Mouse (Mus musculus): ENCODE measurements around the gene Scfd2. TPM values are rescaled to one million over a fixed set of nuclear protein-coding genes. Genes with fewer than 3 reads are reported as not detected.

Scfd2 gene
- polyA plus RNA-seq, 1 experiment from 2014 or later = 12.9 TPM

DNA sequence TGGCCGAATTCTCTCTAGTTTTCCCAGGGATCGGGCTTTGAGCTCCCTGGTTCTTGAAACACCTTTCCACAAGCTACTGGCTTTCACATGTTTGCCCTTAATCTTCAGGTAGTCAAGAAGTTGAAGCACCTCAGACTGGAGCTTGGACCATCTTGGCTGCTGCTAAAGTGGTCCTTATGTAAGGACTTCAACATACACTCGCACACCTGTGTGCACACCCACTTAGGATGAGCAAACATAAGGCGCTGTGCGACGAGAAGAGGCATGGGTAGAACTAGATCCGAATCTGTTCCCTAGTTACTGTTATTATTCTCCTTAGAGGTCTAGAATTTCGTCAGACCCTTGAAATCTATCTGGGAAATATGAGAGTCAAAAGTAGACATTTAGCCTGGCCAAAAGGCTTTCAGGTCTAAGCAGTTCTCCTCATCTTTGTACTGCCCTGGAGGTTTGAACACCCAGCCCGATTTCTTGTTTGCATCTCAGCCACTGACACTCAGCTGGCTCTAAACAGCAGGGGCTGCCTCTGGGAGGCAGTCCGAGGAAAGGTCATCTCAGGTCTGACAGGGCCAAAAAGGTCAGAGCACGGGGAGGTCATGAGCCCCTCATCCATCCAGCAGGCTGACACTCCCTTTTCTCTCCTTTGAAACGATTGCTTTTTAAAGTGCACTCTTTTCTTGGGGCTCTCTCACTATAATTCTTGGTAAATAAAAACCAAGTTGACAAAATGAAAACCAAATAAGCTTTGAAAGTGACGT is 290.5 kb downstream of the Scfd2 start:
- no peak overlapping the region for H3K4me2 ChIP-seq
- no peak overlapping the region for H3K4me3 ChIP-seq (ENCODE audit: low read depth, low read length)
- H3K27ac ChIP-seq (ENCODE audit: low read depth, low read length) = no peak overlapping the region
- peaks cover 18% of the 10 kb centered on the region for H3K4me1 ChIP-seq (ENCODE audit: control insufficient read depth, insufficient read depth, low read length)
- no peaks in the 10 kb centered on the region for H3K36me3 ChIP-seq (ENCODE audit: control insufficient read depth, insufficient read depth, low read length)
- H3K9me3 ChIP-seq (replicated peaks; ENCODE audit: control insufficient read depth, low read length) = no peaks in the 10 kb centered on the region
- H3K9ac ChIP-seq (ENCODE audit: low read depth, low read length) = no peak overlapping the region
- no peak for ATAC-seq (replicated peaks; ENCODE audit: insufficient number of reproducible peaks, low FRiP score, low TSS enrichment)
- H3K27me3 ChIP-seq (ENCODE audit: control insufficient read depth, insufficient read depth, low read length) = no peaks in the 10 kb centered on the region
- 65% methylated on average over 13 of the region's 13 CpGs for WGBS (ENCODE audit: insufficient replicate concordance)

DNA sequence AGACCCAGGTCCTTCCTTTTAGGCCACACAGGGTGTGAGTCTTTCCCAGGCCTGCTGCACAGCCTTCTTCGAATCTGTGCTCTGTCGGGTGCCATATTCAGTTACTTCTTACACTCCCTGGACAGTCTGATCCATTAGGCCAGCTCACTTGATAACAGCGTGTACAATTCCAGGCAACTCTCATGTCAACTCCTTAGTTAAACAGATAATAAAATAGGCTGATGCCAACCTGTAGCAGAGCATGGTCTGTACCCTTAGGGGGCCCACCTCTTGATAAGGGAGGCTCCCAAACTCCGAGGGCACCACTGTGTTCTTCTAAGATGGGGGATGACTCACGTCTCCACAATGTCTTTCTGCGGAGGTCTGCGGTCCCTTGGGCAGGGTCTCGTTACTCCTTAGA is 291.3 kb downstream of the Scfd2 start:
- no peaks in the 10 kb centered on the region for H3K36me3 ChIP-seq (ENCODE audit: control insufficient read depth, insufficient read depth, low read length)
- no peaks in the 10 kb centered on the region for H3K9me3 ChIP-seq (replicated peaks; ENCODE audit: control insufficient read depth, low read length)
- no peaks in the 10 kb centered on the region for H3K27me3 ChIP-seq (ENCODE audit: control insufficient read depth, insufficient read depth, low read length)
- WGBS (ENCODE audit: insufficient replicate concordance) = 65% methylated on average over 8 of the region's 8 CpGs
- no peak overlapping the region for H3K4me2 ChIP-seq
- no peak overlapping the region for H3K9ac ChIP-seq (ENCODE audit: low read depth, low read length)
- H3K27ac ChIP-seq (ENCODE audit: low read depth, low read length) = no peak overlapping the region
- H3K4me3 ChIP-seq (ENCODE audit: low read depth, low read length) = no peak overlapping the region
- no peak for ATAC-seq (replicated peaks; ENCODE audit: insufficient number of reproducible peaks, low FRiP score, low TSS enrichment)
- H3K4me1 ChIP-seq (ENCODE audit: control insufficient read depth, insufficient read depth, low read length) = peaks cover 17% of the 10 kb centered on the region

DNA sequence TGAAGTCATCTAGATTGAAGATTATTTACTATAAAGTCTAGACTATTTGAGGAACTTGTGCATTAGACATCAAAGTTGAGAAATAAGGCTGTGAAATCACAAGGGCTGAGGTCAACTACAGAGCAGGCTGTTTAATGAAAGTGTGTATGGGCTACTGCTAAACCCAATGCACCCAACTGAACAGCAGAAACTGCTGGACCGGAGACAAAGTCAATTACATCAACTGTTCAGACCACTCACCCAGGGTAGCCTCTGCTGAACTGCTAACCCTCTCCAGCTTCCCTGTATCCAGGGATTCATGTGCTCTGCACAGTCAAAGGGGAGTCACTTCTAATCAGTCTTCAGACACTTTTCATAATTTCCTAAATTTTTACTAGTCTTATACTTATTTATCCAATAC is 292.2 kb downstream of the Scfd2 start:
- no peak for ATAC-seq (replicated peaks; ENCODE audit: insufficient number of reproducible peaks, low FRiP score, low TSS enrichment)
- H3K4me1 ChIP-seq (ENCODE audit: control insufficient read depth, insufficient read depth, low read length) = peaks cover 16% of the 10 kb centered on the region
- no peak overlapping the region for H3K4me3 ChIP-seq (ENCODE audit: low read depth, low read length)
- no peak overlapping the region for H3K9ac ChIP-seq (ENCODE audit: low read depth, low read length)
- 83% methylated on average over 1 of the region's 1 CpGs for WGBS (ENCODE audit: insufficient replicate concordance)
- no peaks in the 10 kb centered on the region for H3K9me3 ChIP-seq (replicated peaks; ENCODE audit: control insufficient read depth, low read length)
- H3K4me2 ChIP-seq = no peak overlapping the region
- H3K27me3 ChIP-seq (ENCODE audit: control insufficient read depth, insufficient read depth, low read length) = no peaks in the 10 kb centered on the region
- H3K27ac ChIP-seq (ENCODE audit: low read depth, low read length) = no peak overlapping the region
- H3K36me3 ChIP-seq (ENCODE audit: control insufficient read depth, insufficient read depth, low read length) = no peaks in the 10 kb centered on the region

- no peak overlapping the region for H3K9ac ChIP-seq (ENCODE audit: low read depth, low read length)
- no peaks in the 10 kb centered on the region for H3K27me3 ChIP-seq (ENCODE audit: control insufficient read depth, insufficient read depth, low read length)
- 80% methylated on average over 7 of the region's 7 CpGs for WGBS (ENCODE audit: insufficient replicate concordance)
- no peak overlapping the region for H3K27ac ChIP-seq (ENCODE audit: low read depth, low read length)
- no peak overlapping the region for H3K4me2 ChIP-seq
- no peaks in the 10 kb centered on the region for H3K9me3 ChIP-seq (replicated peaks; ENCODE audit: control insufficient read depth, low read length)
- H3K36me3 ChIP-seq (ENCODE audit: control insufficient read depth, insufficient read depth, low read length) = no peaks in the 10 kb centered on the region
- peaks cover 25% of the 10 kb centered on the region for H3K4me1 ChIP-seq (ENCODE audit: control insufficient read depth, insufficient read depth, low read length)
- no peak for ATAC-seq (replicated peaks; ENCODE audit: insufficient number of reproducible peaks, low FRiP score, low TSS enrichment)
- H3K4me3 ChIP-seq (ENCODE audit: low read depth, low read length) = no peak overlapping the region
Measured at GRCm38 (mm10) chr5:74233808-74234207, 297.8 kb downstream of the Scfd2 start.

GRCm38 (mm10) chr5:74230525-74230924 is 301.0 kb downstream of the Scfd2 start:
- no peaks in the 10 kb centered on the region for H3K9me3 ChIP-seq (replicated peaks; ENCODE audit: control insufficient read depth, low read length)
- H3K4me3 ChIP-seq (ENCODE audit: low read depth, low read length) = no peak overlapping the region
- WGBS (ENCODE audit: insufficient replicate concordance) = 35% methylated on average over 2 of the region's 2 CpGs
- H3K36me3 ChIP-seq (ENCODE audit: control insufficient read depth, insufficient read depth, low read length) = no peaks in the 10 kb centered on the region
- H3K9ac ChIP-seq (ENCODE audit: low read depth, low read length) = no peak overlapping the region
- H3K4me2 ChIP-seq = peak overlapping the region; percentile 29; the same call in 1 of the 2 replicates
- ATAC-seq (replicated peaks; ENCODE audit: insufficient number of reproducible peaks, low FRiP score, low TSS enrichment) = peak; percentile 31
- H3K27me3 ChIP-seq (ENCODE audit: control insufficient read depth, insufficient read depth, low read length) = no peaks in the 10 kb centered on the region
- peak overlapping the region; percentile 73 for H3K27ac ChIP-seq (ENCODE audit: low read depth, low read length)
- peaks cover 22% of the 10 kb centered on the region for H3K4me1 ChIP-seq (ENCODE audit: control insufficient read depth, insufficient read depth, low read length)

- Histone ChIP-seq H3K27me3 (ENCODE audit: control insufficient read depth, insufficient read depth, low read length) (no peaks in the 10 kb centered on the region), H3K9ac (ENCODE audit: low read depth, low read length) (peak overlapping the region; percentile 46; the same call in 1 of the 2 replicates), H3K9me3 (replicated peaks; ENCODE audit: control insufficient read depth, low read length) (no peaks in the 10 kb centered on the region), H3K4me3 (ENCODE audit: low read depth, low read length) (no peak overlapping the region), H3K4me2 (0 out of 2 replicates have a peak overlapping the region, but pooled peaks have one; percentile 29), H3K4me1 (ENCODE audit: control insufficient read depth, insufficient read depth, low read length) (peaks cover 20% of the 10 kb centered on the region), H3K27ac (ENCODE audit: low read depth, low read length) (peak overlapping the region; percentile 73), H3K36me3 (ENCODE audit: control insufficient read depth, insufficient read depth, low read length) (no peaks in the 10 kb centered on the region)
- 23% methylated on average over 11 of the region's 11 CpGs for WGBS (ENCODE audit: insufficient replicate concordance)
- ATAC-seq (replicated peaks; ENCODE audit: insufficient number of reproducible peaks, low FRiP score, low TSS enrichment) = peak; percentile 46; the same call in 1 of the 2 replicates
Measured at GRCm38 (mm10) chr5:74229775-74230413, 301.7 kb downstream of the Scfd2 start.

DNA sequence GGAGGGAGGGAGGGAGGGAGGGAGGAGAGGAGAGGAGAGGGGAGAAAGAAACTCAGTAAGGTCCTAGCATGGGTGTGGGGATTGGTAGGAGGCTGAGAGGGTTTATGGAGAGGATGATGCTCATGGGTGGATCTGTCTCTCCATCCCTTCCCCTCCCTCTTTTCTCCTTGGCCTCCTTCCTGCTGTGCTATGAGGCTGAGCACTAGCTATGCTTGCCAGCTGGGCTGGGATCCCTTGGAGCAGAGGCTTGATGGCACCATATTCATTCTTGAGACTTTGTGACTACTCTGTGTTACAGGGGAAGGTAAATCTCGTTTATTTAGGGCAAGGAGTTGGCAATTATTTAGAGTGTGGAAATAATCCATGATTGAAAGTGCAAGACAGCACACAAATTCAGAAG is 302.6 kb downstream of the Scfd2 start:
- Histone ChIP-seq H3K4me2 (no peak overlapping the region), H3K9ac (ENCODE audit: low read depth, low read length) (no peak overlapping the region), H3K27ac (ENCODE audit: low read depth, low read length) (no peak overlapping the region), H3K4me1 (ENCODE audit: control insufficient read depth, insufficient read depth, low read length) (peaks cover 20% of the 10 kb centered on the region), H3K27me3 (ENCODE audit: control insufficient read depth, insufficient read depth, low read length) (no peaks in the 10 kb centered on the region), H3K36me3 (ENCODE audit: control insufficient read depth, insufficient read depth, low read length) (no peaks in the 10 kb centered on the region), H3K4me3 (ENCODE audit: low read depth, low read length) (no peak overlapping the region), H3K9me3 (replicated peaks; ENCODE audit: control insufficient read depth, low read length) (no peaks in the 10 kb centered on the region)
- WGBS (ENCODE audit: insufficient replicate concordance) = 58% methylated on average over 1 of the region's 1 CpGs
- ATAC-seq (replicated peaks; ENCODE audit: insufficient number of reproducible peaks, low FRiP score, low TSS enrichment) = no peak

- H3K27ac ChIP-seq (ENCODE audit: low read depth, low read length) = no peak overlapping the region
Measured at GRCm38 (mm10) chr5:74227352-74227751, 304.2 kb downstream of the Scfd2 start.

More at GRCm38 (mm10) chr5:74227352-74227751, 304.2 kb downstream of the Scfd2 start:
- WGBS (ENCODE audit: insufficient replicate concordance) = 85% methylated on average over 6 of the region's 6 CpGs
- H3K4me3 ChIP-seq (ENCODE audit: low read depth, low read length) = no peak overlapping the region
- H3K9me3 ChIP-seq (replicated peaks; ENCODE audit: control insufficient read depth, low read length) = no peaks in the 10 kb centered on the region
- no peak for ATAC-seq (replicated peaks; ENCODE audit: insufficient number of reproducible peaks, low FRiP score, low TSS enrichment)
- peaks cover 20% of the 10 kb centered on the region for H3K4me1 ChIP-seq (ENCODE audit: control insufficient read depth, insufficient read depth, low read length)
- no peak overlapping the region for H3K9ac ChIP-seq (ENCODE audit: low read depth, low read length)
- H3K36me3 ChIP-seq (ENCODE audit: control insufficient read depth, insufficient read depth, low read length) = no peaks in the 10 kb centered on the region
- no peaks in the 10 kb centered on the region for H3K27me3 ChIP-seq (ENCODE audit: control insufficient read depth, insufficient read depth, low read length)
- no peak overlapping the region for H3K4me2 ChIP-seq
